Mouse (Mus musculus) heart, postnatal 25 days (tissue): ENCODE measurements around the gene Stox1. TPM values are rescaled to one million over a fixed set of nuclear protein-coding genes. Genes with fewer than 3 reads are reported as not detected.
"Not testable (repeated sequence)": the region's sequence is repeated elsewhere in the genome, so short reads cannot be mapped to it uniquely, and the experiment has no call there.

Experiments
- DNase-seq: peaks from one replicate; pipeline ENCODE4 v3.0.0; 2022; ENCODE audit warnings: low spot score
- intact Hi-C: fragments of 180-260 bp; cut with DNase I; formaldehyde crosslinking; loops from one replicate; pipeline ENCODE4 v1.15.1; 2025
- total RNA-seq, 2 experiments: library from RNA; stranded (reverse); gene quantifications; 2 replicates each; pipeline ENCODE4 v1.2.3; 2021

The Stox1 gene
- total RNA-seq, result under 1 TPM; 0.70 to 0.89 TPM

DNA sequence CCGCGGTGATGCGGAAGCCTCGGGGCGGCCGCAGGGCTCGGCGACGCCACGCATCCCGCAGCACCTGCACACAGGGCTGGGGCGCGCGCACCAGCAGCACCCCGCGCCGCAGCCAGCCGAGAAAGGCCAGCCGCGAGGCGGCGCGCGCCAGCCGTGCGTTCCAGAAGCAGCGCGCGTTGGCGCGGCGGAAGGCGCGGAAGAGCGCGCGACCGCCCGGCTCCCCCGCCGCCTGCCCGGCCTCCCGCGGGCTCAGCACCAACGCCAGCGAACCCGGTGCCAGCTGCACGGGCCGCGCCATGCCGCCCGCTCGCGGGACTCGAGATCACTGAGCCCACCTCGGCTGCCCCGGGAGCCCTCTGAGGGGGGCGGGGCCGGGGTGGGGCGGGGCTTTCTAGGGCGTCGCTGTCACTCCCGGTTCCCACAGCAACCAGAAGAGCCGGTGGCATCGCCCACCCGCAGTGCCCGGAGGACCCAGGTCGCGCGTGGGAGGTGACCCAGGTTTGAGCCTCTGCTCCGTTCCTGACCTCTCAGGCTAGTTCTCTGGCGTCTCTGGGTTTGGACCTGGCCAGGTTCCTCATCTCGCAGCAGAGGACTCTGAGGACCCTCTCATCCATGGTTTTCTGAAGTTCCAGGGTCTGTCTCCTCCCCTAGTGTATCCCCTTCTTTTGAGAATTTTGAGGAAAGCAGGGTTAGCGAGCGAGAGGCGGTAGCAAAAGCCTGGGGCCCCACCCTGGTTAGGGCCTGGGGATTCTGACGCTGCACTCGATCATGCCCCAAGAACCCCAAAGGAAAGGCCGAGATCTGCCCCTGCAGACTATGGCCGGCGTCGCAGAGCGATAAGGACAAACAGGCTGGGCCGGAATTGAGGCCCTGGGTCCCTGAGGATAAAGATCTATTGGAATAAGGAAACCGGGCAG lies at the start of gene Stox1:
Gene Stox1 (minus strand): TSS at position 358 of the 917 bp plus-strand sequence.
- intact Hi-C loops, result no loop called here

DNA sequence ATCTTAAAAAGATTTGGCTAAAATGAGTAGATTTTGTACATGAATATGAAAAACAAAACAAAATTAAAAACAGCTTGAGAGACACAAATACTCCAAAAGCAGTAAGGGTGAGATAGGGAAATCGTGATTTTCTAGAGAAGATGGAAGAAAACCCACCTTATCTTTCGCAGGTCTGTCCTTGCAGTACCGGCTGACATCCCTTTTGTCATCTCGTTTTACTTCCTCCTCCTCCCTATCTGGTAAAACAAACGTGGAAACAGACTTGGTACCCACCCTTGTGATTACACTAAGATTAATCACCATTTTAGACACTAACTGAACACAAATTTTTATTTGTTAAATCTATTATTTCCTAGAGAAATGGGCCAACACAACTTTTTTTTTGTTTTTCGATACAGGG lies 24.9 kb upstream of the Stox1 start:
- no peak for DNase-seq
- intact Hi-C loops, result loop anchor here (5.0 kb wide), 1 partner anchor 133 kb away; no protein-coding TSS in a partner anchor

More for the DNA sequence above, at the start of gene Stox1:
- peak; percentile 4 for DNase-seq

DNA sequence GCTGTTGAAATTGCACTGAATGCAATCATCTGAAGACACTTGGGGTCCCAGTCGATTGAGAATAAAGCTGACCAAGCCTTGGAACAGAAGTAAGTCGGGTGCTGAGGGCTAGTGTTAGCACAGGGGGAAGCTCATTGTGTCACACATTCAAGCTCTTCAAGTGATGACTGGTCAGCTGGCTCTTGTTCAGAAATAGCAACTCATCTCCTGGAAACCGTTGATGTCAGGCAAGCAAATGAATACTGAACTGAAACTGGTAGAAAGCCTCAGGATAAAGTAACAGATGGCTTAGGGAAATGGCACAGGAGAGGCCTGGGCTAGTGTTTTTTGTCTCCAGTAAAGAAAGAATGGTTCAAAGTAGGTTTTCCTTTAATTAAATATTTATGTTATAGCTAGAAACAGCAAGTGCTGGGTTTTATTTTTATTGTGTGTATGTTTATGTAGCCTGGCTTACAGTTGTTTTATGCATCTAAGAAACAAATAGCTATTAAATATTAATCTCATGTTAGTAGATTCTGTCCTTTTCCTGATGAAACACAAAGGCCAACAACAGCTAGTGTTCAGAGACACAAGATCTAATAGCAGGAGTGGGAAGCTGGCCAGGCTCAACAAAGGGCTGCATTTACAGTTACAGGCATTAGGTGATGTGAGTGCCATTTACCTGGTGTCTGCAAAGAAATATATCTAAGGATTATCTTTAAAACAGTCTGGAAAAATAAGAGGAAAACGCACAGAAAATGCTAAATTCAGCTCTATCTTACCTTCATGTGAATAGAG lies 14.2 kb upstream of the Stox1 start:
- no peak for DNase-seq
- intact Hi-C loops, result no loop called here

DNA sequence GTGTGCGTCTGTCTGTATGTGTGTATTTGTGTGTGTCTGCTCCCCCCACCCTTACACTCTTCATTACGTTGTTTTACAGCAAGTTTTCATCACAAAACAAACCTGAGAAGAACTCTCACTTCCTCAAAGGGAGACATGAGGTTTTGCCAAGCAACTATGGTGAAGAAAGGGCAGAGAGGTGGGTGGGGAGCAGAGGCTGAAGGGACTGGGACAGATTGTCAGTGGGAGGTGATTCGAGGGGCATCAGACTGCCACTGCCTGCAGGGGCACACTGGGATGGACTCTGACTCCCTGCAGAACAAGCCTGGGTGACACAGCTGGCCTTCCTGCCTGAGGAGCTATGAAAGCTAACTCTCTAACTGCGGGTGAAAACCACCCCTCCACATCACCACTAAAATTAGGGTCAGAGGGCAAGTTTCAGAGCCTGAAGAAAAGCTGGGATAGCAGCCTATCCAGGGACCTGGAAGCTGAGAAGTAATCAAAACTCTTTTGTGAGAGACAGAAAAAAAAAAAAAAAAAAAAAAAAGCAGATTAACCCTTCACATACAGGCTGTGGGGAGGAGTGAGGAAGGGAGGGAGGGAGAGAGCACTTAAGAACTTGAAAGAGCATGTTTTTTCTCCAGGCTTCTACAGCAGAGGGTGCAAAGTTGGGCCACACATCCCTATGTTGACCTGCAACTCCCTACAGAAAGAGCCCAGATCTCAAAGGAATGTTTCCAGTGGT lies 11.2 kb upstream of the Stox1 start:
- intact Hi-C loops, result no loop called here
- no peak for DNase-seq

DNA sequence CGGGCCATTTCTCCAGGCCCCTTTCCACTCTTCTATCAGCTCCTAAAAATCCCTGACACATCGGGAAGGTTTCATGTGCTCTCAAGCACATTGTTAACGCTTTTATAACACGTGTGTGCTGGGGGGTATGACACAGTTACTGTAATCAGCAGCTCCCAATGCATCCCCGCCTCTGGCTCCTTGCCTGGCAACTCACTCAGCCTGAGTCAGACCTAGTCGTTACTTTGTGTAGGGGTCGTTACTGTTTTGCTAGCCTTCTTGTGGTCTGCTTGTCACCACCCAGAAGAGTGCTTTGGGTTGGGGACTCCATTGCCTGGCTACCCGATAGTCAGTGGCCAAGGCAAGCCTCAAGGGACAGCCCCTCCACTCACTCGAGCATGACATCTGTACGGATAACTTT lies 4.9 kb upstream of the Stox1 start:
- intact Hi-C loops, result no loop called here
- no peak for DNase-seq

DNA sequence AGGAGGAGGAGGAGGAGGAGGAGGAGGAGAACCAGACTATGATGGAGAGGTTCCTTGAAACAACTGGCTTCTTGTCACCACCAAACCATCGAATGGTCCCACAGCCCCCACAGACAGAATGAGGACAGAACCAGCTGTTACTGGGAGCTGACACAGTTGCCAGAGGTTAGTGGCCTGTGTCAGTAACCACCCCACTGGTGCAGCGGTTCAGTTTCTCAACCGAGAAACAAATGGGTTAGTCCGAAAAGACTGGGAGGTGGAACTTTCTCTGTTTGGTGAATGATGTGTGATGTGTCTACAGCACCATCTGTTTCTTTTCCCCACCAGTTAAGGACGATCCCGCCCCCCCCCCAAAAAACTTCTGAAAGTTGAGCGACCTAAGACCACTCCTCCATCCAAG lies 992 bp downstream of the Stox1 start:
- intact Hi-C loops, result no loop called here
- no peak for DNase-seq

DNA sequence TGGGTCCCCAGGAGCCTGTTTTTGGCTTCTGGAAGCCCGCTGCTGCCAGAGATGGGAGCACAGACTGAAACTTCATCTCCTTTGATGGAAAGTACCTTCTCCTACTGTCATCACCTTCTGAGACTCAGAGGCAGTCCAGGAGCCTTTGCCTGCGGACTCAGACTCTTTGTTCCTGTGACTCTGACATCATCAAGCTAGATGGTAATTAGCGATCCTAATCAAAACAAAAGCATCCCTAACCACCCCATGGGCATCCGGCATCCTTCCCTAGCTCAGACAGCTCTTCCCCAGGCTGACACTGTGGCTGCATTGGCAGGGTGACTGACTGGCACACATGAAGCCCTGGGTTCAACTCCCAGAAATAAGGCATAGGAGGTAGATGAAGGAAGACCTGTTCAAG lies 3.2 kb downstream of the Stox1 start:
- intact Hi-C loops, result no loop called here
- DNase-seq, result no peak

DNA sequence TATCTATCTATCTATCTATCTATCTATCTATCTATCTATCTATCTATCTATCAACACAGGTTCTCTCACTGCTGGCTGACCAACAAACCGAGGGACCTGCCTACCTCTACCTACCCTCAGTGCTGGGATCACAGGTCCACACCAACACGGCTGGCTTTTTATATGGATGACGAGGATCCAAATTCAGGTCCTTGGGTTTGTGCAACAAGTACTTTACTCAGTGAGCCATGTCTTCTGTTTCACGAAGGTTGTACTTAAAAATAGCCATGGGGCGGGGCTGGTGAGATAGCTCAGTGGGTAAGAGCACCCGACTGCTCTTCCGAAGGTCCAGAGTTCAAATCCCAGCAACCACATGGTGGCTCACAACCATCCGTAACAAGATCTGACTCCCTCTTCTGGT lies 5.4 kb downstream of the Stox1 start:
- DNase-seq, intact Hi-C loops: not testable (repeated sequence)

DNA sequence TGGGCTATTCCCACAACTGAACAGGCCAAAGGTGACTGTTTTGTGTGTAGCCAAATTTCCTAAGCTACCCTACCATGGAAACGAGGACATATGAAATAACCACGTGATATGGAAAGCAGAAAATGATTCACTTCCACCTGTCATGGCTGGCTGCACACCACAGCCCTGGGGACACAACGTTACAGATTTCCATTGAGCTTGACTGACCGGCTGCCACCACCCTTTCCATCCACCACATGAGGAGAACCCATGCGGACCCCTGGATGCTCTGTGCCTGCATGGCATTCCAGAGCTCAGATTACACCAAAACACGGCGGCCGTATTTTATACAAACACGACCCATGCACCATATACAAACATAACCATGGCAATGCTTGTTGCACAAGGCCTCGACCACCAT lies 12.5 kb downstream of the Stox1 start:
- intact Hi-C loops, result no loop called here
- no peak for DNase-seq

DNA sequence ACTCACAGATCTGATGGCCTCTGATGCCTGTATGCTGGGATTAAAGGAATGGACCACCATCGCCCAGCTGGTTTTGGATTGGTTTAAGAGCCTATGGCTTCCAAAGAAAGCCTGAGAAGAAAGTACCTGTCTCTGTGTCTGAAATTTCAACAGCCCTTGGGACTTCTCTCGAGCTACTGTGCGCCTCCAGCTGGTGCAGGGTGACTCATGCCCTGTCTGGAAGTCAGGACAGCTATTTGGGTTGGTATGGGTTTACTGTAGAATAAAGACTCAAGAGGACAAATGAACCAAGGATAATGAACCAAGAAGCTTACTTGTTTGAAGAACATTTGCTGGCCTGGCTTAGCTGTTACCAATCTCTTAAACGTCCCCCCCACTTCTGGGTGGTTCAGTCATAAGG lies 22.3 kb downstream of the Stox1 start:
- intact Hi-C loops, result no loop called here
- no peak for DNase-seq

DNA sequence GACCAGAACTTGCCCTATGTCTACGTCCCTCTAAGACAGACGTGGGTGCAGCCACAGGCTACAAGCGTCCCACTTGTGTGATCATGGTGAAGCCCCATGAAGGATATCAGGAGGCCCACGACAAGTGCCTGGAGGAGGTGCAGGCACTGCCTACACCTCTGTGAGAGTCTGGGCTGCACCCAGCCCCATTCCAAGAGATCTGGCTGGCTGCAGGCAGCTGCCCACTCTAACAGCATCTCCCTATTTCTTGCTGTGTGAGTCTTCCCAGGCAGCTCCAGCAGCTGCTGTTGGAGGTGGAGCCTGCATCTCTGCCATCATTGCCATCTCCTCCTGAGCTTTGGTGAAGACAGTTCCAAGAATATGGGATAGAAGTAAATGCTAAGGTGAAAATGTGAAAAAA lies 23.5 kb downstream of the Stox1 start:
- intact Hi-C loops, result no loop called here
- no peak for DNase-seq

DNA sequence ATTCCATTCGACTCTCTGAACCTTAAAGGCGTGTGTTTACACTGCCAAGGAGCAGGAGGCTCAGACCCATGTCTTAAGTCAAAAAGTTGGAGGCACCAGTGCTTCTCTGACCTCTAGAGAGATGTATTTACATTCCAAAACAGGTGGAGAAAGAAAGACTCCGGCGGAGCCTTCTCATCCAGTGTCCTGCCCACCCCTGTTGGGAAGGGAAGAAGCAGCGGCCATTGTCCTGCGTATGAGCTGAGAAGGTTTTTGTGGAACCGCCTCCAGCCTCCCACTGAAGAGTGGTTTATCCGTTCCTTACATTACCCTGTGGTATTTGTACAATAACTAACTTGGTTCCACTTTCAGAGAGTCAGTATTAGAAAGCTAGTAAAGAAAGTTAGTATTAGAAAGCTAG lies 33.2 kb downstream of the Stox1 start:
- DNase-seq, result no peak
- intact Hi-C loops, result no loop called here

DNA sequence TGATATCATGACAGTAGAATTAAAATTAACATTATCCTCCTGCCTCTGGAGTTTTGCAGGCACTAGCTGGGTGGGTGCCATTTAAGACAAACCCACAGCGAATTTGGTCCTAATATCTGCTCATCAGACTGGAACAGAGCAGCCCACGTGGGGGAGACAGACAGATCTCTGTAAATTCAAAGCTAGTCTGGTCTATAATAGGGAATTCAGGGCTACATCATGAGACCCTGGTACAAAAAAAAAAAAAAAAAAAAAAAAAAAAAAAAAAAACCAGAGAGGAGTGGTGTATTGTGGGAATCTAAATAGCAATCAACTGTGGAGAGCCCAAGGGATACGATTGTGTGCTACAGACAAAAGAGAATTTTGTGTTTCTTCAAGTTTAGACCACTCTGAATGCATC lies 33.7 kb downstream of the Stox1 start:
- no peak for DNase-seq
- intact Hi-C loops, result no loop called here

DNA sequence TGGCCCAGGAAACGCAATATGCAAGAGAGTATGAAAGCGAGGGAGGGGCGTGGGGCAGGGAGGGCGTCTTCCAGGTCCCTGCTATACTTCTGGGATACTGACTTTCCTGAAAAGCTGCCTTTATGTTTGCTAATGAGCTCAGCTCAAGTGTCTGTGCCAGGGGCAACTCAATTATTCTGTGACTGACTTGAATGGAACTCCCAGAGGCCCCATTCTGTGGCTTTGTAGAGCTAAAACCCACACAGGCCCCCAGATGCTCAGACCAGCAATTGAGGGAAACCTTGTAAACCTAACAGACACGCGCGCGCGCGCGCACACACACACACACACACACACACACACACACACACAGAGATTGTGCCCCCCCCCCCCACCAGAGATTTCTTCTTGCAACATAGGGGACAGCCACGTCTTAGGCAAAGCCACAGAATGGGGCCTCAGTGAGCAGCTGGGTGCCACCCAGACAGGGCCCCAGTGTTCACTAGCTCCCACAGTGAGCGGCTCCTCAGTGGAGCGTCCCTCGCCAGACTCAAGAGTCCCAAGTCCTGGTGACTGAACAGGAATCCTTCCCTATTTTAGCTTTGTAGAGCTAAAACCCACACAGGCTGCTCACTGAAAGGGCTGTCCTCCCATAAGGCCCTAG lies 38.8 kb downstream of the Stox1 start:
- intact Hi-C loops, result no loop called here

DNA sequence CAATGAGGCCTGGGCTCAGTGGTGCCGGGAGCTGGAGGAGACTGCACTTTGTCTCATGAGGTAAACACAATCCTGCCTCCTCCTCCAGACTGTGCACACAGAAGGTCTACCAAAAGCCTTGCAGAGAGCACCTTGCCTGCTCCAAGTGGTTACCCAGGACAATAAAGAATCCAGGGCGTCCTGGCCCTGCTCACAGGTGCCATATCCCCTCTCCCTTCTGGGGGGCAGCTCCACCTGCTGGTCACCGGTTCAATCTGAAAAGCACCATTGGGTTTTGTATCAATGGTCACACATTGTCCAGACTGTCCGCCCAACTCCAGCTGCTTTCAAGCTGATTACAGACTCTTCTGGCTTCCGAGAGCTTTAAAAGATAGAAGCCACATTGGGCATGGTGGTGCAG lies 42.9 kb downstream of the Stox1 start:
- intact Hi-C loops, result loop anchor here (5.0 kb wide), 1 partner anchor 36 kb away; no protein-coding TSS in a partner anchor
- no peak for DNase-seq

More for the DNA sequence above, 38.8 kb downstream of the Stox1 start:
- no peak for DNase-seq

DNA sequence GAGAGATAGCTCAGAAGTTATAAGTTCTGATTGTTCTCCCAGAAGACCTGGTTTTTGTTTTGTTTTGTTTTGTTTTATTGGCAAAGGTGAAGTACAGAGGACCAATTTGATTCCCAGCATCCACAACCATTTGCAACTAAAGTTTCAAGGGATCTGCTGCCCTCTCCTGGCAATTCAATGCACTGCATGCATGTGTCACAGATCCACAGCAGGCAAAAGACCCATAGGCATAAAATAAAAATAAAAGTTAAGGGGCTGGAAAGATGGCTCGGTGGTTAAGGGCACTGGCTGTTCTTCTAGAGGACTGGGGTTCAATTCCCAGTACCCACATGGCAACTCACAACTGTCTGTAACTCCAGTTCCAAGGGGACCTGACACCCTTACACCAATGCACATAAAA lies 46.1 kb downstream of the Stox1 start:
- intact Hi-C loops, result loop anchor here (5.0 kb wide), 1 partner anchor 33 kb away; no protein-coding TSS in a partner anchor
- no peak for DNase-seq

DNA sequence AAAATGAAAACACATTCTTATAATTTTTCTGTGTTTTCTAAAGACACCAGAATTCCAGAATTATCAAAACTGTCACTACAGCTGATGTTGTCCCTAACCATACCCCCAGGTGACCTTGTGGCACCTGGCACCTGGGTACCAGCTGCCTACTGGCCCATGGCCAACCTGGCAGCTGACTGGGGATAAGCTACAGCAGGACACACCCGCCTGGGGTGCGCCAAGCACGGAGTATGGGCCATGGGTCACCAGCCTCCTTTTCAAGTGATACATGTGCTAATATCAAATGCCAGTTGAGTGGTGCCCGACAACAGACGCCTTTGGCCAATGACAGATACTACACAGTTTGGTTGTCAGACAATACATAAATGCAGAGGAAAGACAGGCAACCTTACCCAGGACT lies 48.6 kb downstream of the Stox1 start:
- no peak for DNase-seq

DNA sequence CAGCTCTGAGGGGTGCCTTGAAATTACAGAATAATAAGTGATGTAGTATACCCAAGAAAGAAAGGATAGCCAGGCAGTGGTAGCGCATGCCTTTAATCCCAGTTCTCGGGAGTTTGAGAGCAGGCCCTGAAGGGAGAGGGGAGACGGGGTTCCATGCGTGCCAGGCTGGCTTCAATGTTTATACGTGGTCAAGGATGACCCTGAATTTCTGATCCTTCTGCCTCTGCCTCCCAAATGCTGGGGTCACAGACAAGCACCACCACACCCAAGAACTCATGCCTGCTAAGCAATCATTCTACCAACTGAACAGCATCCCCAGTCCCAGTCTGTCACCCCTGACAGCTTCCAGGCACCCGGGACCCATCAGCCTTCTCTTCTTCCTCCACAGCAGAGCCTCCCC lies 49.7 kb downstream of the Stox1 start:
- no peak for DNase-seq
- intact Hi-C loops, result no loop called here

More for the DNA sequence above, 48.6 kb downstream of the Stox1 start:
- intact Hi-C loops, result no loop called here

DNA sequence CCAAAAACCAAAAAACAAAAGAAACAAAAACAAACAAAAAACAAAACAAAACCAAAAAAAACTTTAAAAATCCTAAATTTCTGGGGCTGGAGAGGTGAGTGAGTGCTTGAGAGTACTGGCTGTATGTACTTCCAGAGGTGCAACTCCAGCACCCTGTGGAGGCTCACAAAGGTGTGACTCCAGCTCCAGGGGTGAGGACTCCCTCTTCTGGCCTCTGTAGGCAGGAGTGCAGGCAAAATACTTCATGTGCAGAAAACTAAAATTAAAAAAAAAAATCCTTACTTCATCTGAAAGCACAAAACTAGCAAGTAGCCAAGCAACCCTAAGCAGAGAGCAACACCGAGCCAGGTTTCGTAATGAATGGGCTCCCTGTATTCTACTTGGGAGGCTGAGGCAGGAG lies 53.6 kb downstream of the Stox1 start:
- intact Hi-C loops, result no loop called here
- no peak for DNase-seq

DNA sequence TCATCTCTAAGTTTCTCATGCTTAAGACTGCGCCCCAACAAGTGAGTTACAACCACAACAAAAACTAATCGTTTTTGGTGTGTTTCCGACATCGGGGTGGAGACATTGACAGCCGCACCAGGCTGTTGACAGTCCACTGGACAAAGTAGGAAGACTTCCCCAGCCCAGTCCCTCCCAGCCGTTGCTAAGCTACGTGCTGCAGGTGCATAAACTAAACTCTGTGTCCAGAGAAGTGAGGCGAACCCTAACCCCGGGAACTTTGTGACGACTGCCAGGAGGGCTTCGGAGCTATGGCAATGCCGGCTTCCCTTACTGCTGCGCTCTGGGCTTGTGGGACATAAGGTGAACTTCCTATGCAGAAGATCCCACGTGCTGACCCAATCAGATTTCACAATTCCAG lies 56.7 kb downstream of the Stox1 start:
- no peak for DNase-seq
- intact Hi-C loops, result loop anchor here (10.0 kb wide), 1 partner anchor 164 kb away; no protein-coding TSS in a partner anchor
